Mouse (Mus musculus) MEL (cell line): ENCODE measurements around the gene Srebf2. TPM values are rescaled to one million over a fixed set of nuclear protein-coding genes. Genes with fewer than 3 reads are reported as not detected.

Experiments
- DNase-seq: peaks from one replicate; pipeline ENCODE4 v3.0.0; 2011; ENCODE audit warnings: low read depth, low spot score
- H3K27ac ChIP-seq: 2 replicates; pipeline ENCODE4 v1.5.1; 2012; ENCODE audit warnings: low read depth, mild to moderate bottlenecking, control low read depth, low read length, moderate library complexity; ENCODE audit not compliant: control insufficient read depth
- H3K27me3 ChIP-seq, 2 experiments: fragments of 150-350 bp in 1 of 2; sonication (generic) in 1 of 2; 2 replicates each; pipeline ENCODE4 v1.6.1; 2012; ENCODE audit warnings: low read length in 2 of 2, mild to moderate bottlenecking in 2 of 2, improper control_type of control experiment in 1 of 2, moderate library complexity in 1 of 2; ENCODE audit not compliant: insufficient read depth in 2 of 2, control insufficient read depth in 1 of 2
- H3K36me3 ChIP-seq, 2 experiments: 2 replicates each; pipeline ENCODE4 v1.6.1; 2012 to 2014; ENCODE audit warnings: low read length in 2 of 2, improper control_type of control experiment in 1 of 2, inconsistent platforms in 1 of 2, mild to moderate bottlenecking in 1 of 2; ENCODE audit not compliant: insufficient read depth in 2 of 2, control insufficient read depth in 1 of 2
- H3K4me1 ChIP-seq, 2 experiments: fragments of 150-350 bp in 1 of 2; sonication (generic) in 1 of 2; 2 replicates each; pipeline ENCODE4 v1.6.1; 2012; ENCODE audit warnings: low read length in 2 of 2, improper control_type of control experiment in 1 of 2, mild to moderate bottlenecking in 1 of 2; ENCODE audit not compliant: insufficient read depth in 2 of 2, control insufficient read depth in 1 of 2
- H3K4me3 ChIP-seq, 2 experiments: fragments of 150-350 bp in 1 of 2; sonication (generic) in 1 of 2; 2 replicates each; pipeline ENCODE4 v1.5.1; 2012; ENCODE audit warnings: low read depth in 2 of 2, low read length in 2 of 2, mild to moderate bottlenecking in 2 of 2, moderate library complexity in 2 of 2, control low read depth in 1 of 2, improper control_type of control experiment in 1 of 2; ENCODE audit not compliant: control insufficient read depth in 1 of 2, insufficient read depth in 1 of 2
- H3K79me2 ChIP-seq: 2 replicates; pipeline ENCODE4 v1.6.1; 2012; ENCODE audit warnings: mild to moderate bottlenecking, low read length, moderate library complexity; ENCODE audit not compliant: control insufficient read depth, poor library complexity, insufficient read depth
- H3K9ac ChIP-seq: 2 replicates; pipeline ENCODE4 v1.6.1; 2012; ENCODE audit warnings: low read depth, mild to moderate bottlenecking, control low read depth, low read length, moderate library complexity; ENCODE audit not compliant: control insufficient read depth, poor library complexity, severe bottlenecking
- H3K9me3 ChIP-seq: fragments of 150-350 bp; sonication (generic); replicated peaks from 2 replicates; pipeline ENCODE4 v1.6.1; 2012; ENCODE audit warnings: mild to moderate bottlenecking, low read length, improper control_type of control experiment, moderate library complexity; ENCODE audit not compliant: insufficient read depth
- ELF1 ChIP-seq: IDR thresholded peaks from 2 replicates; pipeline ENCODE4 v1.6.1; 2014; ENCODE audit warnings: low read depth, mild to moderate bottlenecking, inconsistent platforms, low read length, improper control_type of control experiment, moderate library complexity
- EP300 ChIP-seq, 2 experiments: IDR thresholded peaks; 2 replicates each; pipeline ENCODE4 v1.6.1; 2011; ENCODE audit warnings: improper control_type of control experiment in 2 of 2, low read length in 2 of 2, low read depth in 1 of 2, mild to moderate bottlenecking in 1 of 2
- ETS1 ChIP-seq: IDR thresholded peaks from 2 replicates; pipeline ENCODE4 v1.6.1; 2012; ENCODE audit warnings: low read depth, mild to moderate bottlenecking, inconsistent platforms, low read length, improper control_type of control experiment, moderate library complexity
- GATA1 ChIP-seq: IDR thresholded peaks from 2 replicates; pipeline ENCODE4 v1.6.1; 2011; ENCODE audit warnings: low read depth, low read length, improper control_type of control experiment
- HCFC1 ChIP-seq: IDR thresholded peaks from 2 replicates; pipeline ENCODE4 v1.6.1; 2012; ENCODE audit warnings: low read depth, mild to moderate bottlenecking, inconsistent platforms, low read length, improper control_type of control experiment, moderate library complexity
- MAX ChIP-seq: IDR thresholded peaks from 2 replicates; pipeline ENCODE4 v1.6.1; 2011; ENCODE audit warnings: low read length, improper control_type of control experiment
- MAZ ChIP-seq: IDR thresholded peaks from 2 replicates; pipeline ENCODE4 v1.6.1; 2012; ENCODE audit warnings: low read depth, mild to moderate bottlenecking, inconsistent platforms, low read length, improper control_type of control experiment
- MXI1 ChIP-seq: IDR thresholded peaks from 2 replicates; pipeline ENCODE4 v1.6.1; 2011; ENCODE audit warnings: mild to moderate bottlenecking, low read depth, low read length, improper control_type of control experiment
- MYC ChIP-seq: IDR thresholded peaks from 2 replicates; pipeline ENCODE4 v1.6.1; 2011; ENCODE audit warnings: low read depth, mild to moderate bottlenecking, low read length, improper control_type of control experiment, moderate library complexity
- NELFE ChIP-seq: IDR thresholded peaks from 2 replicates; pipeline ENCODE4 v1.6.1; 2011; ENCODE audit warnings: low read depth, low read length, improper control_type of control experiment
- NRF1 ChIP-seq: IDR thresholded peaks from 2 replicates; pipeline ENCODE4 v1.6.1; 2014; ENCODE audit warnings: low read depth, mild to moderate bottlenecking, inconsistent platforms, low read length, improper control_type of control experiment, moderate library complexity; ENCODE audit not compliant: poor library complexity, insufficient read depth, severe bottlenecking
- POLR2A ChIP-seq, 2 experiments: IDR thresholded peaks; 2 replicates each; pipeline ENCODE4 v1.6.1; 2011 to 2012; ENCODE audit warnings: low read length in 2 of 2, mild to moderate bottlenecking in 2 of 2, control low read depth in 1 of 2, improper control_type of control experiment in 1 of 2, low read depth in 1 of 2, moderate library complexity in 1 of 2; ENCODE audit not compliant: control insufficient read depth in 1 of 2, insufficient read depth in 1 of 2, poor library complexity in 1 of 2
- POLR2AphosphoS2 ChIP-seq: IDR thresholded peaks from 2 replicates; pipeline ENCODE4 v1.6.1; 2011; ENCODE audit warnings: low read length, improper control_type of control experiment
- POLR2AphosphoS5 ChIP-seq: IDR thresholded peaks from 2 replicates; pipeline ENCODE4 v1.6.1; 2012; ENCODE audit warnings: low read depth, borderline replicate concordance, mild to moderate bottlenecking, inconsistent platforms, low read length, moderate library complexity, mixed read lengths
- SIN3A ChIP-seq: IDR thresholded peaks from 2 replicates; pipeline ENCODE4 v1.6.1; 2012; ENCODE audit warnings: low read length, improper control_type of control experiment, inconsistent platforms
- TAL1 ChIP-seq: IDR thresholded peaks from 2 replicates; pipeline ENCODE4 v1.6.1; 2012; ENCODE audit warnings: mild to moderate bottlenecking, inconsistent platforms, low read length, moderate library complexity, mixed read lengths
- TBP ChIP-seq: IDR thresholded peaks from 2 replicates; pipeline ENCODE4 v1.8.0; 2011; ENCODE audit warnings: low read depth, low read length, improper control_type of control experiment
- TCF12 ChIP-seq: IDR thresholded peaks from 2 replicates; pipeline ENCODE4 v1.6.1; 2014; ENCODE audit warnings: low read depth, mild to moderate bottlenecking, inconsistent platforms, low read length, improper control_type of control experiment, moderate library complexity
- USF1 ChIP-seq: IDR thresholded peaks from 2 replicates; pipeline ENCODE4 v1.6.1; 2014; ENCODE audit warnings: low read depth, mild to moderate bottlenecking, inconsistent platforms, low read length, improper control_type of control experiment, moderate library complexity
- ZMIZ1 ChIP-seq: IDR thresholded peaks from 2 replicates; pipeline ENCODE4 v1.6.1; 2012; ENCODE audit warnings: low read depth, mild to moderate bottlenecking, inconsistent platforms, low read length, improper control_type of control experiment, moderate library complexity
- polyA plus RNA-seq, 2 experiments: library from polyadenylated mRNA; stranded (reverse) in 1 of 2; unstranded in 1 of 2; fragments of >175 nt in 1 of 2; fragments of >200 nt in 1 of 2; gene quantifications; 2 replicates each; pipeline versions ENCODE4 v1.2.1 to v1.2.4; 2012; ENCODE audit warnings: low replicate concordance in 2 of 2, low read depth in 1 of 2; ENCODE audit not compliant: insufficient read length in 2 of 2, insufficient read depth in 1 of 2, missing spikeins in 1 of 2
- total RNA-seq: library from RNA; depleted of rRNA; stranded (reverse); fragments of 300-350 nt; gene quantifications from 2 replicates; pipeline ENCODE4 v1.2.3, GENCODE M21; 2012

Gene Srebf2
- total and polyA plus RNA-seq, 3 experiments = 40.5 to 161 TPM; not detected in 1

DNA sequence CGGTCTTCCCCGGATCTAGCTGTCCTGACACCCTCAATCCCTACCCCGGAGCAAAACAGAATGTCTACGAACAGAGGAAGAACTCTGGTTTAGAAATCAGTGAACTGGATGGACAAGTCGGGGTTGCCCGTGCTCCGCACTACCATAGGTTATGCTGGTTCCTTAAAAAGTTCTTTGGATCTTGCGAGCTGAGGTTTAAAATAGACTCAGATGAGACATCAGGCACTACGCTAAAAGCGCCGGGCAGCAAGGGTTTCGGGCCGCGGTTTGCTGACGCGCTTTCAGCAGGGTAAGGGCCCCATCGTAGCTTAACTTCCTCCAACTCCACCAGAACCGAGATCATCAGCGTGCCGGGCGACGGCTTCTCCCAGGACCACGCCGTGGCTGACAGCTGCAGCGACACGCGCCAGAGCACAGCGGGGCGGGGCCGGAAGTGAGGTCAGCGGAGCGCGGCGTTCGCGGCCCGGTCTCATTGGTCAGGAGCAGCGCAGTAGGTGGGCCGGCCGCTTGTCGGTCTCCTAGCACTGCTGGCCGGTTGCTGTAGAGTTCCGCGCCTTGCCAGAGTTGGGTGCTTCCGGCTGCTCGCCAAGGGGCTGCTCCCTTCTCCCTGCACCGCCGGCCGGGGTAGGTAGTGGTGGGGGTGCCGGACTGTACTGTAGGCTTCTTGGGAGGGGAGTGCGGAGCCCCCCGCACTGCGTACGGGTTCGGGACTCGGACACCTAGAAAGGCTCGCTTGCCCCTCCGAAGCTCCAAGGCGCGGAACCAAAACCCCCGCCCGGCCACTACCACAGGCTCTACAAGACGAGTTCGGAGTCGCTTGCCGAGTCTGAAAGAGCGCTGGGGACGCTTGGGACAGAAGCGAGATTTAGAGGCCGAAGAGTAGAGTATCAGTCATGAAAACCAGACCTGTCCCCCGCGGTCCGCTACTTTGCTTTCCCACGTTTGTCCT lies 19.3 kb upstream of the Srebf2 start, which contains the start of gene Ccdc134:
Gene Ccdc134, plus strand, starts transcription at position 497 of the 949 bp plus-strand sequence.
- Histone ChIP-seq H3K27ac (peak within 1 kb of the TSS; percentile 63), H3K79me2 (peaks cover 4% of the 10 kb centered on the region; the same call in 1 of the 2 replicates), H3K9ac (peak within 1 kb of the TSS; percentile 85), H3K4me3 (peak within 1 kb of the TSS; percentile 72 to 76), H3K27me3 (no peaks in the 10 kb centered on the region)
- TF ChIP-seq USF1 = peak; percentile 11; the same call in 1 of the 2 replicates
- peak; percentile 45 for TF ChIP-seq TCF12
- peak; percentile 76; the same call in 1 of the 2 replicates for TF ChIP-seq NELFE
- peak; percentile 69; the same call in 1 of the 2 replicates for TF ChIP-seq ETS1
- TF ChIP-seq MAX = peak; percentile 97
- TF ChIP-seq ZMIZ1 = peak; percentile 57
- no peak for TF ChIP-seq TAL1
- peak; percentile 57; the same call in 1 of the 2 replicates for TF ChIP-seq ELF1
- TF ChIP-seq GATA1 = no peak
- peak; percentile 96 for TF ChIP-seq MYC
- TF ChIP-seq NRF1 = 0 out of 2 replicates have a peak, but pooled peaks have one; percentile 23
- TF ChIP-seq HCFC1 = peak; percentile 80
- TF ChIP-seq POLR2AphosphoS2 = peak; percentile 77
- 0 out of 2 replicates have a peak, but pooled peaks have one; percentile 64 for TF ChIP-seq MAZ
- TF ChIP-seq SIN3A = peak; percentile 98
- peak; percentile 66 for TF ChIP-seq TBP
- TF ChIP-seq POLR2A (IDR thresholded peaks at IDR 0.05; ENCODE audit: control insufficient read depth in 1 of 2, insufficient read depth in 1 of 2, low read depth in 1 of 2, low read length in 2 of 2, poor library complexity in 1 of 2) = peak; percentile 82 to 94
- no peak for TF ChIP-seq EP300 (IDR thresholded peaks at IDR 0.05; ENCODE audit: low read depth in 1 of 2, low read length in 2 of 2)
- no peak for TF ChIP-seq POLR2AphosphoS5
- TF ChIP-seq MXI1 = peak; percentile 100
- TF ChIP-seq, all 39 proteins: peak for 16
- Histone ChIP-seq H3K36me3 (peaks cover 0 to 3% of the 10 kb centered on the region in 2 experiments; a peak in 1 of 4 replicates), H3K9me3 (no peaks in the 10 kb centered on the region), H3K4me1 (peaks cover 0 to 12% of the 10 kb centered on the region in 2 experiments; a peak in 1 of 4 replicates)
- DNase-seq = peak; percentile 98
